Mouse (Mus musculus) CD4-positive naive resting alpha-beta T cell, adult 76 days (primary cell): ENCODE measurements around the gene Dst. TPM values are rescaled to one million over a fixed set of nuclear protein-coding genes. Genes with fewer than 3 reads are reported as not detected.

Experiments used
- total RNA-seq: library from RNA; stranded (reverse); gene quantifications from one replicate; pipeline ENCODE4 v1.2.4, GENCODE M21; 2023

The Dst gene
- 15.0 TPM for total RNA-seq

DNA sequence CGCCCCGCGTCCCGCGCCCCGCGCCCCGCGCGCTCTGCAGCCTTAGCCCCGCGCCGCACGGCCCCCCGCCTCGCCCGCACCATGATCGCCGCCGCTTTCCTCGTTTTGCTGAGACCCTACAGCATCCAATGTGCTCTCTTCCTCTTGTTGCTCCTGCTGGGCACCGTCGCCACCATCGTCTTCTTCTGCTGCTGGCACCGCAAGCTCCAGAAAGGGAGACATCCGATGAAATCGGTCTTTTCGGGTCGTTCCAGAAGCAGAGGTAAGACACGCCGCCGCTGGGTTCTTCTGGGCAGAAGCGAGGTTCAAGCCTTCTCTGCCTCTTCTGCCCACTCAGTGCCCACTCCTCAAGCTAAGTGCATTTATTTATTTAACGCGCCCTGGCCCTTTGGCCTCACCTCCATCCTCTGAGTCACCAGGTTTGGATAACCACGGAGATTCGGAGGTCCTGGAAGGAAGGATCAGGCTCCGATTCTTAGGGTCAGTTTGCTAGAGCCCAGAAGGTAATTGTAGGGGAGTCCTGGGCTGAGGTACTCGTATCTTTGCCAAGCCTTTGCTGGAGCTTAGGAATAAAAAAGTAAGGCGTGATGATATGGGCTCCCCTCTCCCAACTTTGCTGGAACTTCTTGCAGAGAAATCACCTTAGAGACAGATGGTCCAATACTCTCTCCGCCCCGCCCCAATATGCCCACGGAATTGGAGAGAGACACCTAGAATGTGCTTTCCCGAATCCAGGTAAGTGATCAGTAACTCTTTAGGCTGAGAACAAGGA lies at the start of gene Dst:
Dst (plus strand) TSS at position 35 of the 772 bp plus-strand sequence.

DNA sequence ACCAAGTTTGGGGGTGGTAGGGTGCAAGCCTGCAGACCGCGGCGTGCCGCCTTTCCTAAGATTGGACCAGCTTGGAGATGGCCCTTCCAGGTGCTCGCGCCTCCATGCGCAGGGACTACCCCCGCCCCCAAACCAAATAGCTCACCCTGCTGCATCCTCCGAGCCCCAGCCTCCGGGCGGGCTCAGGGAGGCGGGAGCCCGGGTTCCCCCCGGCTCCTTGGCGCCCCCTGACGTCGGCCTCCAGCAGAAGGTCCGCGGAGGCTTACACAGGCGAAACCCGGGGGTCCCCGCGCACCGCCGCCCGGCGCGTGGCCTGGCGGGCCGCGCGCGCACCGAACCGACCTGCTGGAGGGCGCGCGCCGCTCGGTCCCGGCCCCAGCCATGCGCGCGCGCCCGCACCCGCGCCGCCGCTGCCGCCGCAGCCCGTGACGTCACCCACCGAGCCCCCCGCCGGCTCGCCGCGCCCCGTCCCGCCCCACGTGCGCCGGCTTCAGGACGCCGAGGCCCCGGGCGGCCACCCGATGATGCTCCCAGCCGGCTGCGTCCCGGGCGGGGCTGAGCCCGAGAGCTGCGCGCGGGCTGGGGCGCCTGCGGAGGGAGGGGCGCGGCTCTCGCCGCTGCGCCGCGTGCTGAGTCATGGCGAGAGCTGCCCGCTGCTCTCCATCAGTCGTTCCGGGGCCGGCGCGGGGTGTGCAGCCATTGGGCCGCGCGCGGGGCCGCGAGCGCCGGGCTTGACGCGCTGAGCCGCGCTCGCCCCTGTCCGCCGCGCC lies 419 bp upstream of the Dst start, which contains the start of gene Bend6:
Bend6 (minus strand) TSS at position 396 of the 770 bp plus-strand sequence.

Other genes starting within 250 kb of the Dst start
- gene Prim2, start 238.4 kb upstream of the Dst start, total RNA-seq: 17.7 TPM
- gene Rab23, start 188.3 kb upstream of the Dst start, total RNA-seq: 6.4 TPM
- gene Bag2, start 150.4 kb upstream of the Dst start, total RNA-seq: 3.1 TPM
- gene Zfp451, start 93.6 kb upstream of the Dst start, total RNA-seq: 39.6 TPM
- gene Bend6, start 409 bp upstream of the Dst start, total RNA-seq: 1.5 TPM